Mouse (Mus musculus) heart, embryonic 12.5 days (tissue): ENCODE data around the gene Klf1. TPM values are rescaled to one million over a fixed set of nuclear protein-coding genes. Genes with fewer than 3 reads are reported as not detected.

Source experiments
- ATAC-seq: fragments of 200-750 bp; cut with Nextera tagmentation; 2 replicates; pipeline ENCODE4 v1.8.0; 2017; ENCODE audit warnings: moderate TSS enrichment, moderate library complexity; ENCODE audit not compliant: insufficient number of reproducible peaks, low FRiP score
- H3K27ac ChIP-seq: fragments of 300-500 bp; sonication (generic); 2 replicates; pipeline ENCODE4 v1.5.1; 2016; ENCODE audit warnings: mild to moderate bottlenecking, moderate library complexity; ENCODE audit not compliant: poor library complexity, severe bottlenecking
- H3K27me3 ChIP-seq: fragments of 300-500 bp; sonication (generic); replicated peaks from 2 replicates; pipeline ENCODE4 v1.6.1; 2016; ENCODE audit warnings: mild to moderate bottlenecking, moderate library complexity
- H3K36me3 ChIP-seq: fragments of 300-500 bp; sonication (generic); 2 replicates; pipeline ENCODE4 v1.6.1; 2016; ENCODE audit warnings: mild to moderate bottlenecking, moderate library complexity
- H3K4me1 ChIP-seq: fragments of 300-500 bp; sonication (generic); replicated peaks from 2 replicates; pipeline ENCODE4 v1.6.1; 2016; ENCODE audit warnings: mild to moderate bottlenecking
- H3K4me2 ChIP-seq: fragments of 300-500 bp; sonication (generic); 2 replicates; pipeline ENCODE4 v1.6.1; 2016; ENCODE audit warnings: mild to moderate bottlenecking, moderate library complexity
- H3K4me3 ChIP-seq: fragments of 300-500 bp; sonication (generic); 2 replicates; pipeline ENCODE4 v1.5.1; 2016; ENCODE audit warnings: mild to moderate bottlenecking
- H3K9ac ChIP-seq: fragments of 300-500 bp; sonication (generic); 2 replicates; pipeline ENCODE4 v1.6.1; 2016; ENCODE audit warnings: mild to moderate bottlenecking, moderate library complexity
- H3K9me3 ChIP-seq: fragments of 300-500 bp; sonication (generic); replicated peaks from 2 replicates; pipeline ENCODE4 v1.6.1; 2016; ENCODE audit warnings: mild to moderate bottlenecking, moderate library complexity
- WGBS: fragments of 180-500 bp; shearing (Covaris S2); methylation state at CpG from one replicate; pipeline ENCODE4 v1.1.7; 2016; 5-methylcytosine and 5-hydroxymethylcytosine counted together
- microRNA-seq: library from miRNA; unstranded; fragments of <30 nt; microRNA quantifications from one replicate; pipeline ENCODE4, GENCODE M21; 2017
- polyA plus RNA-seq: library from polyadenylated mRNA; unstranded; fragments of >200 nt; fragmentation: Nextera tagmentation; extraction: Ambion mirVana; gene quantifications from 2 replicates; pipeline ENCODE4 v1.2.1, GENCODE M21; 2016

Klf1 gene
- polyA plus RNA-seq, 1 experiment from 2014 or later, result 17.9 TPM

DNA sequence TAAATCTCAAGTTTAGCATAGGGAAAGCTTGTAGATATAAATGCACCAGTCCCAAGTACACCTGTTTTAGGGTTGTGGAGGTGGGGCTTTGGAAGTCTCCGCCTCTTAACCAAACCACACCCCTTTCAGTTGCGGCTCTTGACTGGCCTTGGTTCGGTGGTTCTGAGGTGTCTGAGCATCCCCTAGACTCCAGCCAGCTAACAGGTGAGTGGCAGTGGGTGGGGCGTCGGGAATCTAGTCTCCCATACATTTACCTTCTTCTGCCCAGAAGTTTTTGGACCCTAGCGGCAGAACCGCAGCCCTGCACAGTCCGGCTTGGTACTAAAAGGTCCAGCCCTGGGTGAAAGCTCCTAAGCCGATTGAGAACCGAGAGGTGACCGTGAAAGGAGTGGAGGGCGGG, 48.0 kb downstream of the Klf1 start:
- no peak overlapping the region for H3K27ac ChIP-seq
- 25% methylated on average over 12 of the region's 12 CpGs for WGBS
- ATAC-seq, result no peak

DNA sequence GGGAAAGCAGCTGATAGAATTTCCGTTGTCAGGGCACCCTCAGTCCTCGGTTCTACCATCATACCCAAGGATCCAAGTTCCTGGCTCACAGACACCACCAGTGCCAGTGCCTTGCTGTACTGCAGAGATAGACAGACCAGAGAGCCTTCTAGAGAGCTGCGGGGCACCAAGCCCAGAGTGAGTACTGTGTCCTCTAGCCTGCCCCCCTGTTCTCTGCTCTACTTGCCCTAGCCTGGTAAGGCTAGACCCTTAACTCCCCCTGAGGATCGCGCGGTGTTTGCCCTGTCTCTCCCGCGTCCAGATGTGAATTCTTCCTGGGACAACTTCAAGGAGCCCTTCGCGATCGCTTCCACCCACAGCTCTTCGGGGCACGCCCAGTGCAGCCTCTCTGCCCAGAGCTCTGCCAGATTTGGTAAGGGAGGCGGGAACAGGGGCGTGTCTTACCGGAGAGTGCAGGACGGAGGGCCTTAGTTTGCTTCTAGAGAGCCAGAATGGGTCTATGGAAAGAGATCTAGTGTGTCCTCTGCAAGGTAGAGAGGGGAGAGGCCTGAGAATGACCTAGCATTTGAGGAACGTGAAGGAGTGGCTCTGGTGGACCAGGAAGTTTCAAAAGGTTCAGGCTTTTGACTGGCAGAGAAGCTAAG, 51.0 kb downstream of the Klf1 start:
- 8% methylated on average over 18 of the region's 18 CpGs for WGBS
- Histone ChIP-seq H3K27ac (no peak overlapping the region), H3K4me1 (peaks cover 7% of the 10 kb centered on the region; the same call in 1 of the 2 replicates), H3K36me3 (peaks cover 21% of the 10 kb centered on the region), H3K9ac (no peak overlapping the region), H3K4me2 (peak overlapping the region; percentile 39), H3K27me3 (peaks cover 51% of the 10 kb centered on the region), H3K9me3 (no peaks in the 10 kb centered on the region), H3K4me3 (peak overlapping the region; percentile 10; the same call in 1 of the 2 replicates)
- no peak for ATAC-seq

More for the DNA sequence above, 48.0 kb downstream of the Klf1 start:
- H3K4me1 ChIP-seq, result peaks cover 16% of the 10 kb centered on the region
- no peaks in the 10 kb centered on the region for H3K9me3 ChIP-seq
- no peak overlapping the region for H3K9ac ChIP-seq
- H3K4me3 ChIP-seq, result no peak overlapping the region
- H3K4me2 ChIP-seq, result no peak overlapping the region
- no peaks in the 10 kb centered on the region for H3K36me3 ChIP-seq
- H3K27me3 ChIP-seq, result peaks cover 78% of the 10 kb centered on the region

Small RNA genes lying within 50 kb of the gene (microRNA-seq; reads per million reads assigned to microRNA genes)
- gene Gm24197 (not detected), gene Mir7069 (1.4 reads per million)

Other genes starting within 250 kb of the Klf1 start
- gene Ier2, start 239.1 kb upstream of the Klf1 start, polyA plus RNA-seq, result 63.4 and 68.1 TPM in 2 replicates
- gene Trmt1, start 215.6 kb upstream of the Klf1 start, polyA plus RNA-seq, result 46.2 and 49.5 TPM in 2 replicates
- 20.9 and 21.3 TPM in 2 replicates for gene Nacc1, start 214.1 kb upstream of the Klf1 start, polyA plus RNA-seq
- 18.1 and 19.7 TPM in 2 replicates for gene Lyl1, start 200.5 kb upstream of the Klf1 start, polyA plus RNA-seq
- gene G430095P16Rik, start 178.9 kb upstream of the Klf1 start, polyA plus RNA-seq, result 5.4 and 6.9 TPM in 2 replicates
- 9.2 and 10.9 TPM in 2 replicates for gene Nfix, start 101.6 kb upstream of the Klf1 start, polyA plus RNA-seq
- gene Dand5, start 79.1 kb upstream of the Klf1 start, polyA plus RNA-seq, result 4.6 and 6.2 TPM in 2 replicates
- gene Gadd45gip1, start 70.4 kb upstream of the Klf1 start, polyA plus RNA-seq, result 50.9 and 52.1 TPM in 2 replicates
- 129 and 131 TPM in 2 replicates for gene Rad23a, start 61.3 kb upstream of the Klf1 start, polyA plus RNA-seq
- gene Calr, start 55.0 kb upstream of the Klf1 start, polyA plus RNA-seq, result 747 and 767 TPM in 2 replicates
- 53.6 and 59.2 TPM in 2 replicates for gene Farsa, start 44.9 kb upstream of the Klf1 start, polyA plus RNA-seq
- 36.5 and 36.9 TPM in 2 replicates for gene Syce2, start 29.8 kb upstream of the Klf1 start, polyA plus RNA-seq
- 35.5 and 36.2 TPM in 2 replicates for gene Gcdh, start 8.0 kb upstream of the Klf1 start, polyA plus RNA-seq
- gene Dnase2a, start 6.6 kb downstream of the Klf1 start, polyA plus RNA-seq, result 4.2 and 4.3 TPM in 2 replicates
- gene Mast1, start 35.4 kb downstream of the Klf1 start, polyA plus RNA-seq, result 0.13 and 0.24 TPM in 2 replicates
- gene Rtbdn, start 45.1 kb downstream of the Klf1 start, polyA plus RNA-seq, result 0.20 and 0.31 TPM in 2 replicates
- gene Gm49661, start 67.5 kb downstream of the Klf1 start, polyA plus RNA-seq, result not detected in 2 replicates
- 638 and 672 TPM in 2 replicates for gene Prdx2, start 67.7 kb downstream of the Klf1 start, polyA plus RNA-seq
- gene Rnaseh2a, start 67.8 kb downstream of the Klf1 start, polyA plus RNA-seq, result 77.1 and 79.0 TPM in 2 replicates
- gene Junb, start 76.8 kb downstream of the Klf1 start, polyA plus RNA-seq, result 11.9 and 13.2 TPM in 2 replicates
- gene Hook2, start 88.7 kb downstream of the Klf1 start, polyA plus RNA-seq, result 7.2 and 7.7 TPM in 2 replicates
- gene Best2, start 112.6 kb downstream of the Klf1 start, polyA plus RNA-seq, result not detected in 2 replicates
- gene Asna1, start 123.4 kb downstream of the Klf1 start, polyA plus RNA-seq, result 114 and 118 TPM in 2 replicates
- 102 and 109 TPM in 2 replicates for gene Trir, start 124.9 kb downstream of the Klf1 start, polyA plus RNA-seq
- gene Tnpo2, start 135.0 kb downstream of the Klf1 start, polyA plus RNA-seq, result 28.8 and 34.4 TPM in 2 replicates
- gene Fbxw9, start 158.1 kb downstream of the Klf1 start, polyA plus RNA-seq, result 17.3 and 18.8 TPM in 2 replicates
- gene Gm5741, start 166.1 kb downstream of the Klf1 start, polyA plus RNA-seq, result not detected in 2 replicates
- 50.4 and 60.9 TPM in 2 replicates for gene Dhps, start 169.8 kb downstream of the Klf1 start, polyA plus RNA-seq
- gene Wdr83os, start 178.8 kb downstream of the Klf1 start, polyA plus RNA-seq, result 107 and 109 TPM in 2 replicates
- gene Wdr83, start 179.4 kb downstream of the Klf1 start, polyA plus RNA-seq, result 31.7 and 33.2 TPM in 2 replicates
- gene Man2b1, start 181.3 kb downstream of the Klf1 start, polyA plus RNA-seq, result 33.2 and 34.8 TPM in 2 replicates
- 1.2 and 1.3 TPM in 2 replicates for gene Zfp791, start 221.2 kb downstream of the Klf1 start, polyA plus RNA-seq
- not detected in 2 replicates for gene Cks1brt, start 250.0 kb downstream of the Klf1 start, polyA plus RNA-seq